Mouse (Mus musculus) heart, adult 2 months (tissue): Measurements from ENCODE around the gene Rassf8.

Experiments used
- CTCF ChIP-seq: fragments of 200-600 bp; IDR thresholded peaks from 2 replicates; pipeline ENCODE4 v1.8.1; 2022; ENCODE audit warnings: antibody characterized with exemption, mild to moderate bottlenecking, moderate library complexity
- POLR2A ChIP-seq: fragments of 200-500 bp; IDR thresholded peaks from 2 replicates; pipeline ENCODE4 v1.6.1; 2011; ENCODE audit warnings: mild to moderate bottlenecking, low read depth, low read length, control low read depth; ENCODE audit not compliant: insufficient read depth

DNA sequence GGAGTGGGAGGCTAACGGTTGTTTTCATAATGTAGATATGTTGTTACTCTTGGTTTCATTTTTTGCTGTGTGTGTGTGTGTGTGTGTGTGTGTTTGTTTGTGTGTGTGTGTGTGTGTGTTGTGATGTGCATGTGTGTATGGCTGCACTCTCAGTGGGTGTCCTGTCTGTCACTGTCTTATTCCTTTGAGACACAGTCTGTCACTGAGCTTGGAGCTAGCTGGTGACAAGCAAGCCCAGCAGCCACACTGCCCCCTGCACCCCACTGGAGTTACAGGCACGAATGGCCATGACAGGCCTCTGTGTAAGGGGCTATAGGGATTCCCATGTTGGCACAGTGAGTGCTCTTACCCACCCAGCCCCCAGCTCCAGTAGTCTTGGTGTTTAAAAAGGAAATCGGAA is 51.1 kb downstream of the Rassf8 start:
- TF ChIP-seq CTCF: no peak
- TF ChIP-seq POLR2A: no peak
